Mouse (Mus musculus) kidney, embryonic 14.5 days (tissue): ENCODE results near the gene Has3. TPM values are rescaled to one million over a fixed set of nuclear protein-coding genes. Genes with fewer than 3 reads are reported as not detected.

Experiments used
- ATAC-seq: fragments of 200-750 bp; cut with Nextera tagmentation; 2 replicates; pipeline ENCODE4 v1.8.0; 2017; ENCODE audit warnings: moderate number of reproducible peaks, mild to moderate bottlenecking, moderate TSS enrichment, moderate library complexity; ENCODE audit not compliant: low FRiP score, low TSS enrichment
- H3K27ac ChIP-seq: fragments of 300-500 bp; sonication (generic); 2 replicates; pipeline ENCODE4 v1.5.1; 2014; ENCODE audit warnings: low read depth, mild to moderate bottlenecking, low read length, moderate library complexity, mixed read lengths
- H3K27me3 ChIP-seq: fragments of 300-500 bp; sonication (generic); 2 replicates; pipeline ENCODE4 v1.6.1; 2014; ENCODE audit warnings: mild to moderate bottlenecking, low read length; ENCODE audit not compliant: control insufficient read depth, insufficient read depth
- H3K36me3 ChIP-seq: fragments of 300-500 bp; sonication (generic); 2 replicates; pipeline ENCODE4 v1.6.1; 2014; ENCODE audit warnings: low read length, mixed read lengths; ENCODE audit not compliant: control insufficient read depth, insufficient read depth
- H3K4me1 ChIP-seq: fragments of 300-500 bp; sonication (generic); 2 replicates; pipeline ENCODE4 v1.6.1; 2014; ENCODE audit warnings: low read length, mixed read lengths; ENCODE audit not compliant: control insufficient read depth, insufficient read depth
- H3K4me2 ChIP-seq: fragments of 300-500 bp; sonication (generic); replicated peaks from 2 replicates; pipeline ENCODE4 v1.6.1; 2014; ENCODE audit warnings: low read depth, mild to moderate bottlenecking, low read length
- H3K4me3 ChIP-seq: fragments of 300-500 bp; sonication (generic); 2 replicates; pipeline ENCODE4 v1.5.1; 2014; ENCODE audit warnings: mild to moderate bottlenecking, low read length
- H3K9ac ChIP-seq: fragments of 300-500 bp; sonication (generic); 2 replicates; pipeline ENCODE4 v1.6.1; 2014; ENCODE audit warnings: low read depth, mild to moderate bottlenecking, low read length, moderate library complexity
- H3K9me3 ChIP-seq: fragments of 300-500 bp; sonication (generic); 2 replicates; pipeline ENCODE4 v1.6.1; 2016; ENCODE audit warnings: low read length; ENCODE audit not compliant: control insufficient read depth
- WGBS: fragments of 180-500 bp; shearing (Covaris S2); extraction: QIAGEN DNeasy Blood & Tissue Kit; methylation state at CpG from one replicate; pipeline ENCODE4 v1.1.7; 2014; 5-methylcytosine and 5-hydroxymethylcytosine counted together
- polyA plus RNA-seq: library from polyadenylated mRNA; unstranded; fragments of >200 nt; fragmentation: Nextera tagmentation; extraction: Ambion mirVana; gene quantifications from 2 replicates; pipeline ENCODE4 v1.2.1, GENCODE M21; 2014

Has3 gene
- polyA plus RNA-seq, 1 experiment from 2014 or later: 1.3 TPM

- no peaks in the 10 kb centered on the region for H3K27me3 ChIP-seq
- no peak for ATAC-seq
- no peak overlapping the region for H3K4me3 ChIP-seq
- no peak overlapping the region for H3K27ac ChIP-seq
- H3K36me3 ChIP-seq: peaks cover 5% of the 10 kb centered on the region; the same call in 1 of the 2 replicates
- no peaks in the 10 kb centered on the region for H3K9me3 ChIP-seq
- 85% methylated on average over 10 of the region's 10 CpGs for WGBS
- peaks cover 3% of the 10 kb centered on the region; the same call in 1 of the 2 replicates for H3K4me1 ChIP-seq
- no peak overlapping the region for H3K9ac ChIP-seq
- no peak overlapping the region for H3K4me2 ChIP-seq
These were observed 20.0 kb upstream of the Has3 start for GRCm38 (mm10) chr8:106850034-106850433.

- H3K9me3 ChIP-seq: no peaks in the 10 kb centered on the region
- H3K27ac ChIP-seq: peak overlapping the region; percentile 59; the same call in 1 of the 2 replicates
- ATAC-seq: peak; percentile 44
- no peak overlapping the region for H3K4me2 ChIP-seq
- H3K36me3 ChIP-seq: peaks cover 5% of the 10 kb centered on the region; the same call in 1 of the 2 replicates
- WGBS: 32% methylated on average over 8 of the region's 8 CpGs
- H3K27me3 ChIP-seq: no peaks in the 10 kb centered on the region
- no peak overlapping the region for H3K9ac ChIP-seq
- H3K4me3 ChIP-seq: no peak overlapping the region
- peaks cover 5% of the 10 kb centered on the region; the same call in 1 of the 2 replicates for H3K4me1 ChIP-seq
These were observed 15.4 kb upstream of the Has3 start for GRCm38 (mm10) chr8:106854534-106855241.

GRCm38 (mm10) chr8:106855242-106855562 is 14.8 kb upstream of the Has3 start:
- ATAC-seq: peak; percentile 46; the same call in 1 of the 2 replicates
- Histone ChIP-seq H3K4me2 (no peak overlapping the region), H3K9me3 (no peaks in the 10 kb centered on the region), H3K9ac (no peak overlapping the region), H3K27me3 (no peaks in the 10 kb centered on the region), H3K36me3 (peaks cover 4% of the 10 kb centered on the region; the same call in 1 of the 2 replicates), H3K4me3 (no peak overlapping the region), H3K4me1 (peaks cover 5% of the 10 kb centered on the region; the same call in 1 of the 2 replicates), H3K27ac (peak overlapping the region; percentile 59; the same call in 1 of the 2 replicates)
- WGBS: 68% methylated on average over 3 of the region's 3 CpGs

GRCm38 (mm10) chr8:106862845-106863244 is 7.2 kb upstream of the Has3 start:
- no peak for ATAC-seq
- Histone ChIP-seq H3K9ac (no peak overlapping the region), H3K4me1 (no peaks in the 10 kb centered on the region), H3K4me2 (no peak overlapping the region), H3K27me3 (no peaks in the 10 kb centered on the region), H3K4me3 (no peak overlapping the region), H3K36me3 (no peaks in the 10 kb centered on the region), H3K27ac (no peak overlapping the region), H3K9me3 (no peaks in the 10 kb centered on the region)
- WGBS: 90% methylated on average over 10 of the region's 10 CpGs

- no peaks in the 10 kb centered on the region for H3K36me3 ChIP-seq
- no peak overlapping the region for H3K9ac ChIP-seq
- H3K27me3 ChIP-seq: 0 out of 2 replicates have a peak, but pooled peaks cover 6% of the 10 kb centered on the region
- WGBS: 70% methylated on average over 9 of the region's 9 CpGs
- H3K9me3 ChIP-seq: no peaks in the 10 kb centered on the region
- no peaks in the 10 kb centered on the region for H3K4me1 ChIP-seq
- ATAC-seq: no peak
- H3K4me3 ChIP-seq: no peak overlapping the region
- H3K4me2 ChIP-seq: no peak overlapping the region
- no peak overlapping the region for H3K27ac ChIP-seq
These were observed 4.7 kb upstream of the Has3 start for GRCm38 (mm10) chr8:106865354-106865753.

- H3K27me3 ChIP-seq: peaks cover 18% of the 10 kb centered on the region; the same call in 1 of the 2 replicates
- WGBS: under 1% methylated on average over 62 of the region's 63 CpGs
- peak; percentile 56 for ATAC-seq
- no peaks in the 10 kb centered on the region for H3K9me3 ChIP-seq
- H3K4me2 ChIP-seq: peak overlapping the region; percentile 98
- H3K9ac ChIP-seq: peak overlapping the region; percentile 60
- peaks cover 20% of the 10 kb centered on the region for H3K4me1 ChIP-seq
- peak overlapping the region; percentile 54 for H3K4me3 ChIP-seq
- H3K36me3 ChIP-seq: peaks cover 10% of the 10 kb centered on the region
- no peak overlapping the region for H3K27ac ChIP-seq
These were observed 690 bp downstream of the Has3 start for GRCm38 (mm10) chr8:106870537-106871327.

- H3K9ac ChIP-seq: peak overlapping the region; percentile 60; the same call in 1 of the 2 replicates
- under 1% methylated on average over 15 of the region's 15 CpGs for WGBS
- peaks cover 18% of the 10 kb centered on the region; the same call in 1 of the 2 replicates for H3K27me3 ChIP-seq
- peak overlapping the region; percentile 54 for H3K4me3 ChIP-seq
- peak overlapping the region; percentile 98 for H3K4me2 ChIP-seq
- peak; percentile 11 for ATAC-seq
- peaks cover 13% of the 10 kb centered on the region for H3K36me3 ChIP-seq
- no peak overlapping the region for H3K27ac ChIP-seq
- H3K4me1 ChIP-seq: peaks cover 20% of the 10 kb centered on the region
- no peaks in the 10 kb centered on the region for H3K9me3 ChIP-seq
These were observed 1.4 kb downstream of the Has3 start for GRCm38 (mm10) chr8:106871328-106871926.

GRCm38 (mm10) chr8:106871931-106872371 is 1.9 kb downstream of the Has3 start:
- peak overlapping the region; percentile 54 for H3K4me3 ChIP-seq
- peaks cover 18% of the 10 kb centered on the region for H3K36me3 ChIP-seq
- peaks cover 20% of the 10 kb centered on the region for H3K4me1 ChIP-seq
- ATAC-seq: peak; percentile 57
- WGBS: 0% methylated on average over 22 of the region's 22 CpGs
- no peaks in the 10 kb centered on the region for H3K9me3 ChIP-seq
- H3K27ac ChIP-seq: no peak overlapping the region
- peaks cover 18% of the 10 kb centered on the region; the same call in 1 of the 2 replicates for H3K27me3 ChIP-seq
- H3K4me2 ChIP-seq: peak overlapping the region; percentile 98
- peak overlapping the region; percentile 60; the same call in 1 of the 2 replicates for H3K9ac ChIP-seq
